Mouse (Mus musculus): ENCODE data around the gene Adam6a. TPM values are rescaled to one million over a fixed set of nuclear protein-coding genes. Genes with fewer than 3 reads are reported as not detected.
"Not testable (repeated sequence)": the region's sequence is repeated elsewhere in the genome, so short reads cannot be mapped to it uniquely, and the experiment has no call there.

Adam6a gene
- total RNA-seq (2021), result not detected
- long read RNA-seq, experiment 1, result 0 reads
- long read RNA-seq, experiment 2, result 0 reads

- DNase-seq (ENCODE audit: low spot score in 2 of 2), result not testable (repeated sequence)
Measured at GRCm38 (mm10) chr12:113543608-113544007, at the start of gene Adam6a. Gene Adam6a, plus strand, starts transcription at chr12:113543908.

DNA sequence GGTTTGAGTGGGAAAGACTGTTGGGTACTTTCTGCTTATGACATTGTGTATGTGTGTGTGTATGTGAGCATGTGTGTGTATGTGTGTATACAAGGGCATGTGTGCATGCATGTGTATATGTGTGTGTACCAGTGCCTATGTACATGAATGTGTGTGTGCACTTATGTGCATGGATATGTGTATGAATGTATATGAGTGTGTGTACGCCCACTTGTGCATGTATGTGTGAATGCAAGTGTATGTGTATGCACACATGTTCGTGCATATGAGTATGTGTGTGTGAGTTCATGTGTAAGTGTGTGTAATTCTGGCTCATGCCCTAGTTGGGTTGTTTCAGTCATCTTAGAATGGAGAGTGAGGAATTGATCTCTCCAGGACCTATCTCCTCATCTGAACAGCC is 17.8 kb upstream of the Adam6a start:
- DNase-seq (ENCODE audit: low spot score in 2 of 2), result no peak

DNA sequence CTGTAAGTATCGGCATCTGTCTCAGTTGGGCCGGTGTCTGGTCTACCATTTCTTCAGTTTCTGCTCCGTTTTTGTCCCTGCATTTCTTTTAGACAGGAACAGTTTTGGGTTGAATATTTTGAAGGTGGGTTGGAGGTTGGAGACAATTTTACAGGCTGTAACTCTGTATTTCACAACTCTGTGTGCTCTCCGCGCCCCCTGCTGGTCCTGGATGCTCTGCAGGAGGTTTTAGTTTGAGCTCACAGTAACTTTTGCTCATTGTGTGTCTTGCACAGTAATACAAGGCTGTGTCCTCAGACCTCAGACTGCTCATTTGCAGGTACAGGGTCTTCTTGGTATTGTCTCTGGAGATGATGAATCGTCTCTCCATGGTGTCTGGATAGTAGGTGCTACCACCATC is 34.5 kb downstream of the Adam6a start:
- DNase-seq (ENCODE audit: low spot score in 2 of 2), result peak; percentile 26 to 29

DNA sequence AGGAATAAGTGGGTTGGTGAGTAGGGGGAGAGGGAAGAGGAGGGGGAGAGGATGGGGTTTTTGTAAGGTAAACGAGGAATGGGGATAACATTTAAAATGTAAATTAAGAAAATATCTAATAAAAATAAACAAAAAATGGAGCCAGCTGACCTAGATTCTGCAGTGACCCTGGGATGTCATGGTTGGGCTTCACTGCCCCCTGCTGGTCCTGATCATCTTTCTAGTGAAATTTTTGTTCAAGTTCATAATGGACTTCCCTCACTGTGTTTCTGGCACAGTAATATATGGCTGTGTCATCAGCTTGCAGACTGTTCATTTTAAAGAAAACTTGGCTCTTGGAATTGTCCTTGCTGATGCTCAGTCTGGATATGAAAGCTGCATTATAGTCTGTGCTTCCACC is 44.3 kb downstream of the Adam6a start:
- no peak for DNase-seq (ENCODE audit: low spot score in 2 of 2)

Other genes with a start within 250 kb of the Adam6a start
- not detected for gene Adam6b, start 54.4 kb upstream of the Adam6a start, total RNA-seq (2021)